Mouse (Mus musculus) left cerebral cortex, adult 9 months (tissue): ENCODE data around the gene Zeb2.

Experiments used
- DNase-seq, 2 experiments: peaks; one replicate each; pipeline ENCODE4 v3.0.0; 2022; ENCODE audit warnings: low spot score in 2 of 2

Gene Zeb2

GRCm38 (mm10) chr2:45096638-45097247, 20.5 kb downstream of the Zeb2 start:
- no peak for DNase-seq

- no peak for DNase-seq
Observed at GRCm38 (mm10) chr2:45095825-45096224, 21.4 kb downstream of the Zeb2 start.

GRCm38 (mm10) chr2:45094371-45094967, 22.7 kb downstream of the Zeb2 start:
- no peak for DNase-seq

GRCm38 (mm10) chr2:45093479-45093878, 23.7 kb downstream of the Zeb2 start:
- DNase-seq: no peak

GRCm38 (mm10) chr2:45092654-45093053, 24.5 kb downstream of the Zeb2 start:
- no peak for DNase-seq

GRCm38 (mm10) chr2:45090529-45091297, 26.5 kb downstream of the Zeb2 start:
- DNase-seq: no peak

GRCm38 (mm10) chr2:45089251-45089530, 28.0 kb downstream of the Zeb2 start:
- no peak for DNase-seq

GRCm38 (mm10) chr2:45088435-45089250, 28.6 kb downstream of the Zeb2 start:
- no peak for DNase-seq

- DNase-seq: no peak
Observed at GRCm38 (mm10) chr2:45087208-45087607, 30.0 kb downstream of the Zeb2 start.

GRCm38 (mm10) chr2:45085653-45086052, 31.5 kb downstream of the Zeb2 start:
- DNase-seq: no peak

- no peak for DNase-seq
Observed at GRCm38 (mm10) chr2:45083042-45083441, 34.2 kb downstream of the Zeb2 start.

GRCm38 (mm10) chr2:45081559-45081958, 35.6 kb downstream of the Zeb2 start:
- no peak for DNase-seq

GRCm38 (mm10) chr2:45077938-45078487, 39.2 kb downstream of the Zeb2 start:
- no peak for DNase-seq

GRCm38 (mm10) chr2:45077383-45077782, 39.8 kb downstream of the Zeb2 start:
- DNase-seq: no peak

- DNase-seq: no peak
Observed at GRCm38 (mm10) chr2:45073025-45073424, 44.2 kb downstream of the Zeb2 start.

GRCm38 (mm10) chr2:45071296-45071695, 45.9 kb downstream of the Zeb2 start:
- no peak for DNase-seq

- DNase-seq: no peak
Observed at GRCm38 (mm10) chr2:45070612-45071276, 46.5 kb downstream of the Zeb2 start.

GRCm38 (mm10) chr2:45068792-45069550, 48.2 kb downstream of the Zeb2 start:
- DNase-seq: no peak

GRCm38 (mm10) chr2:45067116-45067515, 50.1 kb downstream of the Zeb2 start:
- DNase-seq: no peak

GRCm38 (mm10) chr2:45063300-45063890, 53.8 kb downstream of the Zeb2 start:
- DNase-seq: no peak
